Mouse (Mus musculus) heart, embryonic 11.5 days (tissue): ENCODE measurements around the gene Dph1. TPM values are rescaled to one million over a fixed set of nuclear protein-coding genes. Genes with fewer than 3 reads are reported as not detected.
A peak's percentile ranks its signal among the peaks of the same experiment; 100 is the strongest.

Experiments used
- ATAC-seq: fragments of 200-750 bp; cut with Nextera tagmentation; replicated peaks from 2 replicates; pipeline ENCODE4 v1.8.0; 2017; ENCODE audit warnings: moderate library complexity; ENCODE audit not compliant: insufficient number of reproducible peaks, low FRiP score, low TSS enrichment
- H3K27ac ChIP-seq: fragments of 300-500 bp; sonication (generic); 2 replicates; pipeline ENCODE4 v1.5.1; 2014; ENCODE audit warnings: mild to moderate bottlenecking, low read depth, low read length
- H3K27me3 ChIP-seq: fragments of 300-500 bp; sonication (generic); 2 replicates; pipeline ENCODE4 v1.6.1; 2014; ENCODE audit warnings: mild to moderate bottlenecking, low read length, mixed read lengths; ENCODE audit not compliant: control insufficient read depth, insufficient read depth
- H3K36me3 ChIP-seq: fragments of 300-500 bp; sonication (generic); 2 replicates; pipeline ENCODE4 v1.6.1; 2014; ENCODE audit warnings: mild to moderate bottlenecking, low read length, moderate library complexity, mixed read lengths; ENCODE audit not compliant: control insufficient read depth, insufficient read depth
- H3K4me1 ChIP-seq: fragments of 300-500 bp; sonication (generic); 2 replicates; pipeline ENCODE4 v1.6.1; 2014; ENCODE audit warnings: low read length; ENCODE audit not compliant: control insufficient read depth, insufficient read depth
- H3K4me2 ChIP-seq: fragments of 300-500 bp; sonication (generic); 2 replicates; pipeline ENCODE4 v1.6.1; 2014; ENCODE audit warnings: mild to moderate bottlenecking, moderate library complexity
- H3K4me3 ChIP-seq: fragments of 300-500 bp; sonication (generic); 2 replicates; pipeline ENCODE4 v1.5.1; 2014; ENCODE audit warnings: low read depth, low read length
- H3K9ac ChIP-seq: fragments of 300-500 bp; sonication (generic); 2 replicates; pipeline ENCODE4 v1.6.1; 2014; ENCODE audit warnings: mild to moderate bottlenecking, low read depth, low read length, moderate library complexity
- H3K9me3 ChIP-seq: fragments of 300-500 bp; sonication (generic); replicated peaks from 2 replicates; pipeline ENCODE4 v1.6.1; 2016; ENCODE audit warnings: low read length; ENCODE audit not compliant: control insufficient read depth
- whole genome bisulfite sequencing: fragments of 180-500 bp; shearing (Covaris S2); extraction: QIAGEN DNeasy Blood & Tissue Kit; methylation state at CpG from one replicate; pipeline ENCODE4 v1.1.7; 2014; ENCODE audit not compliant: insufficient replicate concordance; 5-methylcytosine and 5-hydroxymethylcytosine counted together
- polyA plus RNA-seq: library from polyadenylated mRNA; unstranded; fragments of >200 nt; fragmentation: Nextera tagmentation; extraction: Ambion mirVana; gene quantifications from 2 replicates; pipeline ENCODE4 v1.2.1, GENCODE M21; 2014

Gene Dph1
- polyA plus RNA-seq, 1 experiment from 2014 or later = 16.5 TPM

GRCm38 (mm10) chr11:75173799-75174165 lies 17.3 kb downstream of the Dph1 start:
- WGBS = 3% methylated on average over 15 of the region's 15 CpGs
- H3K9ac ChIP-seq = no peak overlapping the region; the same call in 1 of the 2 replicates
- H3K27me3 ChIP-seq = peaks cover 53% of the 10 kb centered on the region
- peaks cover 47% of the 10 kb centered on the region for H3K4me1 ChIP-seq
- H3K4me2 ChIP-seq = peak overlapping the region; percentile 93
- ATAC-seq = no peak
- no peaks in the 10 kb centered on the region; the same call in 1 of the 2 replicates for H3K36me3 ChIP-seq
- H3K4me3 ChIP-seq = peak overlapping the region; percentile 67
- no peak overlapping the region for H3K27ac ChIP-seq
- H3K9me3 ChIP-seq = no peaks in the 10 kb centered on the region

DNA sequence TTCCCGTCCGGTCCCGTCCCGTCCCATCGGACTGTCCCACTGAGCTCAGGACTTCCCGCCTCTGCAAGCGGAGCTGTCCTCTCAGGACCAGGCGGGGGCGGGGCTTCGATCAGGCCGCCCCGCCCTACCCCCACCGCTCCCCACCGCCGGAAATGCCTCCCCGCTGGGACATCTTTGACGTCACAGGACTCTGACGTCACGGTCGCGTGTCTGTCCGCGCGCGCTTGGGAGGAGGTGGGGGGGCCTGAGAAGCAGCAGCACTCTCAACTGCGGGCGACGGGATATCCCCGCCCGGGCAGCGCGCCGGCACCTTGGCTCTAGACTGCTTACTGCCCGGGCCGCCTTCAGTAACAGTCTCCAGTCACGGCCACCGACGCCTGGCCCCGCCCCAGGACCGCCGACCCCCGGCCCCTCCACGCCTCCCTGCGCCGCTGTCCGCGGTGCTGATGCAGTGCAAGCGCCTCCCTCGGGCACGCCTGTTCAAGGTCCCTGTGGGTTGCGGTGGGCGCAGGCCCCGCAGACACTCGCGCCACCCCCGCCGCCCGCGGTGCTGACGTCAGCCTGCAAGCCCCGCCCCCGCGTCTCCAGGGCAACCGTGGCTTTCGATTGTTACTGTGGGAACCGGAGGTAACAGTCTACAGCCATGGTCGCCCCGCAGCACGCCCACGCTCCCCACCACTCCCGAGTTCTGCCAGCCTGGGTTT lies 17.8 kb downstream of the Dph1 start:
- H3K36me3 ChIP-seq = no peaks in the 10 kb centered on the region; the same call in 1 of the 2 replicates
- H3K4me2 ChIP-seq = peak overlapping the region; percentile 93
- H3K4me3 ChIP-seq = peak overlapping the region; percentile 67
- H3K9ac ChIP-seq = peak overlapping the region; percentile 52
- H3K9me3 ChIP-seq = no peaks in the 10 kb centered on the region
- no peak overlapping the region for H3K27ac ChIP-seq
- H3K27me3 ChIP-seq = peaks cover 56% of the 10 kb centered on the region
- WGBS = under 1% methylated on average over 71 of the region's 71 CpGs
- ATAC-seq = peak; percentile 50
- peaks cover 46% of the 10 kb centered on the region for H3K4me1 ChIP-seq

DNA sequence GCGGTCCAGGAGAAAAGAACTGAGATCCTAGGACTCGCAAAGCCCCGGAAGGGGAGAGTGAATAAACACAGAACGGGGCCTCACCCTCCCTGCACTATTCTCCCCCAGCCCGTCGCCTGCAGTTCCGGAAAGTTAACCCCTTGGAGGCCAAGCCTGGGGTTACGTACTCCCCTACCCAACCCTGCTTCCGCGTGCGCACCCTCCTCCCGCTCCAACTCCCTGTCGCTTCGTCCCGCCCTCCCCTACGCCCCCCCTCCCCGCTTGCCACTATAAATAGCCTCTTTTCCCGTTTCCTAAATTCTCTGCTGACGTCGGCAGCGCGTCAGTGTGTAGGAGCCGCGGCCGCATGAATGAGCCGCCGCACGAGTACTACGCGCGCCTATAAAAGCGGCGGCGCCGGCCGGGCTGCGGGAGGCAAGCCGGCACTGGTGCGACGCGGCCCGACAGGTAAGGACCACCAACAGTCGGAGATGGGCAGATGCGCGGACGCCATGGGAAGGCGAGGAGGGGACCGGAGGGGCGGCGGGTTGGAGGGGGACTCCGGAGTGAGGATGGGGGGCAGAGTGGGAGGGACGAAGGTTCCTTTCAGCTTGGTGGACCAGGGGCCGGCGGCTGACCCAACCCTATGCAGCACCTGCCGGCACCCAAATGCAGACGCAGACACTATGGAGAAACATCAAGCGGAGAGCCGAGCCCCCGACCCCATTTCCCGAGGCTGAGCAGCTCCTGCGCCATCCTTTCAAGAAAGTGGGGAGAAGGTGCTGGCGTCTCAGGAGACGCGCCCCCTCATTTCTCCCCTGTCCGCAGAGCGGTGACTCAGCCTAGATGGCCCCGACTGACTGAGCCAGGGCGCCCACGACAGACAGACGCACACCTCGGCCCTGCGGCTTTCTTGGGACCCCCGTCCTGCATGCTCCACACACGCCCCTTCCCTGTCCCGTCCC lies 18.6 kb downstream of the Dph1 start:
- H3K4me1 ChIP-seq = peaks cover 48% of the 10 kb centered on the region
- WGBS = 1% methylated on average over 75 of the region's 75 CpGs
- ATAC-seq = no peak; the same call in 1 of the 2 replicates
- no peaks in the 10 kb centered on the region; the same call in 1 of the 2 replicates for H3K36me3 ChIP-seq
- peak overlapping the region; percentile 67 for H3K4me3 ChIP-seq
- H3K4me2 ChIP-seq = peak overlapping the region; percentile 93
- peak overlapping the region; percentile 52; the same call in 1 of the 2 replicates for H3K9ac ChIP-seq
- no peak overlapping the region for H3K27ac ChIP-seq
- H3K27me3 ChIP-seq = peaks cover 63% of the 10 kb centered on the region
- H3K9me3 ChIP-seq = no peaks in the 10 kb centered on the region

GRCm38 (mm10) chr11:75171186-75171865 lies 19.7 kb downstream of the Dph1 start:
- Histone ChIP-seq H3K36me3 (no peaks in the 10 kb centered on the region; the same call in 1 of the 2 replicates), H3K9ac (no peak overlapping the region), H3K4me1 (peaks cover 59% of the 10 kb centered on the region), H3K27ac (no peak overlapping the region), H3K4me2 (peak overlapping the region; percentile 93), H3K27me3 (peaks cover 74% of the 10 kb centered on the region), H3K9me3 (no peaks in the 10 kb centered on the region), H3K4me3 (peak overlapping the region; percentile 46; the same call in 1 of the 2 replicates)
- 6% methylated on average over 17 of the region's 17 CpGs for WGBS
- ATAC-seq = no peak

DNA sequence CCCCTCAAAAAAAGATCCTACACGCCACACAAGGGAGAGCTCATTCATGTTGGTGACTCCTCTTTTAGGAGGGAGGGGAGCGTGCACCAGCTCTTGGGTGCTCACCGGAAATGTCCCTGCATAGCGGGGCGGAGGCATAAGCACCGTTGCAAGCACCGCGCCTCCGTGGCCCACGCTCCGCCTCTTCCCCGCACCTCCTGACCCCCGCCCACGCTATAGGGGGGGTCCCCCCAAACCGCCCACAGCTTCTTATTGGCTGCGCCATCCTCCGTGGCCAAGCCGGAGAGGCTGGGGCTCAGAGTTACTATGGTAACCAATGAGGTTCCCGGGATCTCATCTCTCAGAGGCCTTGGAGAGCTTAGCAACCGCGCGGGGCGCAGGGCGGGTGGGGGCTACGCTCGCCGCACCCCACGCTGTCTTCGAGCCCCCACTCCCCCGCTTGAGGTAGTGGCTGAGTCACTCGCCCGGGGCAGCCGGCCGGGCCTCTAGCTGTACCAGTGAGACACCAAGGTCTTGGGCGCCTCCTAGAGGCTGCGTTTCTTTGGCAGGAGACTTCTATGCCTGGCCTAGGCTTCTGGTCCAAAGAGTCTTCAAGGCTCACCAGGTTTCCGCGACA lies 20.8 kb downstream of the Dph1 start:
- 2% methylated on average over 37 of the region's 38 CpGs for WGBS
- peaks cover 70% of the 10 kb centered on the region for H3K4me1 ChIP-seq
- no peaks in the 10 kb centered on the region for H3K36me3 ChIP-seq
- H3K27ac ChIP-seq = no peak overlapping the region
- no peaks in the 10 kb centered on the region for H3K9me3 ChIP-seq
- peak overlapping the region; percentile 99 for H3K4me2 ChIP-seq
- H3K4me3 ChIP-seq = peak overlapping the region; percentile 46
- peaks cover 81% of the 10 kb centered on the region for H3K27me3 ChIP-seq
- peak overlapping the region; percentile 28; the same call in 1 of the 2 replicates for H3K9ac ChIP-seq
- ATAC-seq = peak; percentile 15

DNA sequence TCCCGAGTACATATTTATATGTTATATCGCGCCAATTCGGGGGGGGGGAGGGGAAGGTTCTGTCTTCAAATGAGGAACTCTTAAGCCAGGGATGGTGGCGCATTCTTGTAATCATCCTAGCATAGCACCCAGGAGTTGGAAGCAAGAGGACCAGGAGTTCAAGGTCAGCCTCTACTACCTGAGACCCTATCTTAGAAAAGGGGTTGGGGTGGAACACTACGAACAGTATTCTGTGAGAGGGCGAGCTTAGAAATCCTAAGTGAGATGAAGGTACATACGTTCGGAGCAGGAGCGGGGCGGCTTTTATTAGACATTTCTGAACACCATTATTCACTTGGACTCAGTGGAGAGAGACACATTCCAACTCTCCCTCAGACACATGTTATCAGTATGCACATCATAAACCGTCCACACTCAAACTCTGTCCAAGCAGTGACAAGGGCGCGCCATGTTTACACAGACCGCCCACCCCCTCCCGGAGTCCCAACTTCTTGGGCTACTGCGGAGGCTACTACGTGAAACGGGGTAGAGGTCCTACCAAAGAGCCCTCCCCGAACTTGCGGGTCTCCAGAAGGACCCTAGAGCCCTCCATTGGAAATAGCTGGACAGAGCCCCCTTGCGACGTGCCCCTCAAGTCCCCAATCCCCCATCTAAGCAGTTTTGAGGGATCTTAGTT lies 21.5 kb downstream of the Dph1 start, which contains the start of gene Hic1:
Gene Hic1 (minus strand): TSS at position 115 of the 676 bp plus-strand sequence.
- Histone ChIP-seq H3K27ac (peak within 1 kb of the TSS; percentile 51), H3K9me3 (no peaks in the 10 kb centered on the region), H3K4me1 (peaks cover 76% of the 10 kb centered on the region), H3K4me3 (peak within 1 kb of the TSS; percentile 66), H3K4me2 (peak within 1 kb of the TSS; percentile 99), H3K36me3 (no peaks in the 10 kb centered on the region), H3K27me3 (peaks cover 88% of the 10 kb centered on the region), H3K9ac (peak within 1 kb of the TSS; percentile 79)
- no peak for ATAC-seq
- WGBS = 8% methylated on average over 23 of the region's 23 CpGs

GRCm38 (mm10) chr11:75168590-75169361 lies 22.3 kb downstream of the Dph1 start:
- H3K36me3 ChIP-seq = no peaks in the 10 kb centered on the region
- H3K4me1 ChIP-seq = peaks cover 74% of the 10 kb centered on the region
- peak overlapping the region; percentile 79 for H3K9ac ChIP-seq
- peak overlapping the region; percentile 66 for H3K4me3 ChIP-seq
- no peaks in the 10 kb centered on the region for H3K9me3 ChIP-seq
- H3K27ac ChIP-seq = peak overlapping the region; percentile 51
- ATAC-seq = no peak
- H3K27me3 ChIP-seq = peaks cover 95% of the 10 kb centered on the region
- peak overlapping the region; percentile 99 for H3K4me2 ChIP-seq
- under 1% methylated on average over 77 of the region's 83 CpGs for WGBS
